Mouse (Mus musculus) urinary bladder, adult 2 months (tissue): ENCODE data around the gene Gltp. TPM values are rescaled to one million over a fixed set of nuclear protein-coding genes. Genes with fewer than 3 reads are reported as not detected.

Source experiments
- polyA plus RNA-seq: library from polyadenylated mRNA; depleted of rRNA; stranded (reverse); fragments of >200 nt; gene quantifications from 2 replicates; pipeline ENCODE4 v1.2.3, GENCODE M21; 2012; rRNA removed

Gltp gene
- polyA plus RNA-seq, 1 experiment: 192 TPM

Other genes with a start within 250 kb of the Gltp start
- 17.0 and 17.4 TPM in 2 replicates for gene Mmab, start 246.9 kb downstream of the Gltp start, polyA plus RNA-seq
- 26.6 and 30.2 TPM in 2 replicates for gene Mvk, start 246.7 kb downstream of the Gltp start, polyA plus RNA-seq
- gene Fam222a, start 123.0 kb downstream of the Gltp start, polyA plus RNA-seq: 0.17 and 0.29 TPM in 2 replicates
- gene Trpv4, start 32.6 kb downstream of the Gltp start, polyA plus RNA-seq: 58.9 and 66.3 TPM in 2 replicates
- 24.0 and 24.4 TPM in 2 replicates for gene Tchp, start 16.8 kb upstream of the Gltp start, polyA plus RNA-seq
- 55.6 and 63.2 TPM in 2 replicates for gene Ankrd13a, start 83.7 kb upstream of the Gltp start, polyA plus RNA-seq
- gene Git2, start 84.5 kb upstream of the Gltp start, polyA plus RNA-seq: 37.5 and 46.6 TPM in 2 replicates
- 46.2 and 54.9 TPM in 2 replicates for gene 1500011B03Rik, start 132.5 kb upstream of the Gltp start, polyA plus RNA-seq
- not detected in 2 replicates for gene 4930519G04Rik, start 162.7 kb upstream of the Gltp start, polyA plus RNA-seq
- gene Gm9936, start 167.7 kb upstream of the Gltp start, polyA plus RNA-seq: 0.01 and 0.04 TPM in 2 replicates
- gene Oasl2, start 206.0 kb upstream of the Gltp start, polyA plus RNA-seq: 30.2 and 36.0 TPM in 2 replicates
- 1.7 and 2.2 TPM in 2 replicates for gene Oasl1, start 232.3 kb upstream of the Gltp start, polyA plus RNA-seq